Mouse (Mus musculus): ENCODE results near the gene Gm20605. TPM values are rescaled to one million over a fixed set of nuclear protein-coding genes. Genes with fewer than 3 reads are reported as not detected.

Gm20605 gene
- polyA plus RNA-seq, 1 experiment = 14.8 TPM

DNA sequence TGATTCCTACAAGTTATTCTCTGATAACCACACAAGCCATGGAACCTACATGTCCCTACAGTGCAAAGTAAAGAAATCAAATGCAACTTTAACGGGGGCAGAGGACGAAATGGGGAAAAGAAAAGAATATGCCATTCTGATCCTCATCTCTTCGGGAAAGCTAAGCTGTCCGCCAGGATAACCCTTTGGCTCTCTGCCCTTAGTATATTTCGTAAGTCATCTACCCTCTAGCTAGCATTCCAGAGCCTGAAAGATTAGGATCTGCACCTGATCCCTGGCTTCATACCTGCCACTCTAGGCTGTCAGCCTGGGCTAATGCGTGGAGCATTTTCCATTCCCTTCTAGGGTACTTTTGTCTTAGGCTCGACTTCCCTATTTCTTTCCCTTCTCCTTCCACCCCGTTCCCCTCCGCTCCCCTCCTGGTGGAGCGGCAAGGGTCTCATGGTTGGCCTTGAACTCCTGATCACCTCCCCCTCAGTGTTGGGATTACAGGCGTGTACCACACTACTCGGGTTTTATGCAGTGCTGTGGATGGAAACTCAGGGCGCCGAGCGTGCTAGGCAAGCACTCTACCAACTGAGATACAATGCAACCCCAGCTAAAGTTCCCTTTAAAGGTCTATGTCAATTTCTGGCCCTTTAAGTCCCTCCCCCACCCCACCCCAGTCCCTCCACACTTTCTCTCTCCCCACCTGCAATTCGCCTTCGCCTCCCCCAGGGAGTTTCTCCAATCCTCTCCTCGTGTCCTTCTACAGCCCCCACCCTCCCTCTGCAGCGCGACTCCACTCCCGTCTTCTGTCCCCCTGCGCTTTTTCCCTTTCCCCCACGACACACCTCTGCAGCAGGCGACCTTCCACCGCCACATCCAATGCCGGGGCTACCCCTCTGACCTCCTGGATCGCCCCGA lies 54.7 kb downstream of the Gm20605 start:
- no peak for TF ChIP-seq CTCF (IDR thresholded peaks at IDR 0.05; ENCODE audit: borderline replicate concordance, extremely low read depth, insufficient read depth, insufficient read length)
- TF ChIP-seq POLR2A (IDR thresholded peaks at IDR 0.05; ENCODE audit: borderline replicate concordance, extremely low read depth, insufficient read depth, insufficient read length, poor library complexity, severe bottlenecking) = no peak
- DNase-seq (ENCODE audit: low read depth) = peak; percentile 30

GRCm38 (mm10) chr5:137684294-137685123 lies 55.5 kb downstream of the Gm20605 start, which contains the start of gene Agfg2:
Gene Agfg2 (minus strand): TSS chr5:137684726.
- TF ChIP-seq CTCF (IDR thresholded peaks at IDR 0.05; ENCODE audit: borderline replicate concordance, extremely low read depth, insufficient read depth, insufficient read length) (no peak), POLR2A (IDR thresholded peaks at IDR 0.05; ENCODE audit: borderline replicate concordance, extremely low read depth, insufficient read depth, insufficient read length, poor library complexity, severe bottlenecking) (peak; percentile 54; the same call in 1 of the 2 replicates)
- DNase-seq (ENCODE audit: low read depth) = peak; percentile 100

DNA sequence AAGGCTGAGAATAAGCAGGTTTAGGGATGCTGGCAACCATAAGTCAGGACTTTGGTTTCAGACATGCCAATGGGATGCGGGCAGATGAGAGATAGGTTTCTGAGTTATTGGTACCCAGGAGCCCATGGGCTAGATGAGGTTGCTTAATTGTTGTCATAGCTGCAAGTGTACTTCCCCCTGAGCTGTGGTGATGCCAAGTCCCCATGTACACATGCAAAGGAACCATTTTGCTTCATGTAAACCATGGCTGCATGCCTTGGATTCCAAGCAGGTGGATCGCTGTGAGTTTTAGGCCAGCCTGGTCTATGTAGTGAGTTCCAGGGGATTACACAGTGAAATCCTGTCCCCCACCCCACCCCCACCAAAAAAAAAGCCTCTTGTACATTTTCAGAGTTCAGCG lies 56.7 kb downstream of the Gm20605 start:
- TF ChIP-seq POLR2A (IDR thresholded peaks at IDR 0.05; ENCODE audit: borderline replicate concordance, extremely low read depth, insufficient read depth, insufficient read length, poor library complexity, severe bottlenecking) = no peak
- TF ChIP-seq CTCF (IDR thresholded peaks at IDR 0.05; ENCODE audit: borderline replicate concordance, extremely low read depth, insufficient read depth, insufficient read length) = no peak

DNA sequence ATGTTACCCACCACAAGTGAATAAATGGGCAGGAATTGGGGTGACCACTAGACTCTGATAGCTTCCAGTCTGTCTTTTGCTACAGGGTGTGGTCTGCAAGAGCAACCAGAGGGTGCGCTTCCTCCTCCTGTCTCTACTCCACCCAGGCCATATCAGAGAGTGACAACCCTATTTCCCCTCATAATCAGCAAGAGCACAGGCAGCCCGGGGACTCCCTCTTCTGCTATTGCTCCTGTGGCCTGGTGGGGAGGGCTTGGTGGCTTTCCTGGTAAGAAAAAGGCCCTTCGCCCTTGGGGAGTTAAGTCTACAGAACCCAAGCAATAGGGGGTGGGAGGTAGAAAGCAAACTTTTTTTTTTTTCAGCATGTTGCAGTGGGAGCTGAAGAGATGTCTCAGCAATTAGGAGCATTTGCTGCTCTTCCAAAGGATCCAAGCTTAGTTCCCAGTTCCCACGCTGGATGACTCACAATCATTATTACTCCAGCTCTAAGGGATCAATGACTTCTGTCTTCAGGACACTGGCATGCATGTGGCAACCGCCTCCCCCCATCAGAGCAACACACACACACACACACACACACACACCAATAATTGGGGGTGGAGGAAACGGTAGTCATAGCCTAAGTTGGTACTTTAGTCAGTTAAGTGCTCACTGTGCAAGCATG lies 57.3 kb downstream of the Gm20605 start:
- TF ChIP-seq POLR2A (IDR thresholded peaks at IDR 0.05; ENCODE audit: borderline replicate concordance, extremely low read depth, insufficient read depth, insufficient read length, poor library complexity, severe bottlenecking) = no peak
- TF ChIP-seq CTCF (IDR thresholded peaks at IDR 0.05; ENCODE audit: borderline replicate concordance, extremely low read depth, insufficient read depth, insufficient read length) = no peak

More for the DNA sequence above, 56.7 kb downstream of the Gm20605 start:
- no peak for DNase-seq (ENCODE audit: low read depth)

GRCm38 (mm10) chr5:137689974-137690373 lies 61.0 kb downstream of the Gm20605 start:
- TF ChIP-seq CTCF (IDR thresholded peaks at IDR 0.05; ENCODE audit: borderline replicate concordance, extremely low read depth, insufficient read depth, insufficient read length) = no peak
- TF ChIP-seq POLR2A (IDR thresholded peaks at IDR 0.05; ENCODE audit: borderline replicate concordance, extremely low read depth, insufficient read depth, insufficient read length, poor library complexity, severe bottlenecking) = no peak
- DNase-seq (ENCODE audit: low read depth) = no peak

More for the DNA sequence above, 57.3 kb downstream of the Gm20605 start:
- DNase-seq (ENCODE audit: low read depth) = no peak

GRCm38 (mm10) chr5:137690531-137690930 lies 61.6 kb downstream of the Gm20605 start:
- TF ChIP-seq CTCF (IDR thresholded peaks at IDR 0.05; ENCODE audit: borderline replicate concordance, extremely low read depth, insufficient read depth, insufficient read length) (no peak), POLR2A (IDR thresholded peaks at IDR 0.05; ENCODE audit: borderline replicate concordance, extremely low read depth, insufficient read depth, insufficient read length, poor library complexity, severe bottlenecking) (no peak)
- DNase-seq (ENCODE audit: low read depth) = no peak

DNA sequence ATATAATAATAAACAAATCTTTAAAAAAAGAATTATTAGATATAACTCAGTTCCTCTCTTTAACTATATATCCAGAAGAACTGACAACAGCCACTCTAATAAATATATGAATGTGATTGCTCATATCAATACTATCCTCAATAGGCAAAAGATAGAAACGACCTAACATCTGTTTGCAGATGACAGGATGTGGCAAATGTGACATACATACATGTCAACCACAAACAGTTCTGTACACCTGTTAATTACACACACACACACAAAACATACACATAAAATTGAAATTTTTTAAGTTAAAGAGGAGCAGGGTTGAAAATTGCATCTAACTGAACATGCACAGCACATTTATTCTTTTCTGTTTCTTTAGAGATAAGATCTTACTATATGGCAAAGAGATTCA lies 62.9 kb downstream of the Gm20605 start:
- DNase-seq (ENCODE audit: low read depth) = no peak
- TF ChIP-seq POLR2A (IDR thresholded peaks at IDR 0.05; ENCODE audit: borderline replicate concordance, extremely low read depth, insufficient read depth, insufficient read length, poor library complexity, severe bottlenecking) (no peak), CTCF (IDR thresholded peaks at IDR 0.05; ENCODE audit: borderline replicate concordance, extremely low read depth, insufficient read depth, insufficient read length) (no peak)

Other genes starting within 250 kb of the Gm20605 start
- 0.20 and 0.30 TPM in 2 replicates for gene Zan, start 152.1 kb upstream of the Gm20605 start, polyA plus RNA-seq (2012; rRNA removed)
- gene Pop7, start 126.7 kb upstream of the Gm20605 start, polyA plus RNA-seq (2012; rRNA removed) = 64.3 and 83.1 TPM in 2 replicates
- 56.9 and 57.9 TPM in 2 replicates for gene Gigyf1, start 110.6 kb upstream of the Gm20605 start, polyA plus RNA-seq (2012; rRNA removed)
- not detected in 2 replicates for gene Epo, start 95.9 kb upstream of the Gm20605 start, polyA plus RNA-seq (2012; rRNA removed)
- 1,055 and 1,401 TPM in 2 replicates for gene Gnb2, start 95.7 kb upstream of the Gm20605 start, polyA plus RNA-seq (2012; rRNA removed)
- 298 and 316 TPM in 2 replicates for gene Actl6b, start 75.7 kb upstream of the Gm20605 start, polyA plus RNA-seq (2012; rRNA removed)
- 9.4 and 13.5 TPM in 2 replicates for gene Tfr2, start 59.3 kb upstream of the Gm20605 start, polyA plus RNA-seq (2012; rRNA removed)
- gene Mospd3, start 28.1 kb upstream of the Gm20605 start, polyA plus RNA-seq (2012; rRNA removed) = 88.2 and 103 TPM in 2 replicates
- gene Pcolce, start 15.4 kb upstream of the Gm20605 start, polyA plus RNA-seq (2012; rRNA removed) = 14.5 and 30.4 TPM in 2 replicates
- gene Fbxo24, start 173 bp upstream of the Gm20605 start, polyA plus RNA-seq (2012; rRNA removed) = 0.23 and 0.25 TPM in 2 replicates
- 16.9 and 18.8 TPM in 2 replicates for gene Lrch4, start 54 bp upstream of the Gm20605 start, polyA plus RNA-seq (2012; rRNA removed)
- 31.0 and 37.8 TPM in 2 replicates for gene Sap25, start 12.2 kb downstream of the Gm20605 start, polyA plus RNA-seq (2012; rRNA removed)
- 0.06 TPM in 1 of 2 replicates, not detected in the other for gene Irs3, start 16.5 kb downstream of the Gm20605 start, polyA plus RNA-seq (2012; rRNA removed)
- 17.8 and 23.8 TPM in 2 replicates for gene Agfg2, start 55.6 kb downstream of the Gm20605 start, polyA plus RNA-seq (2012; rRNA removed)
- 208 and 219 TPM in 2 replicates for gene Nyap1, start 112.4 kb downstream of the Gm20605 start, polyA plus RNA-seq (2012; rRNA removed)
- gene Tsc22d4, start 116.6 kb downstream of the Gm20605 start, polyA plus RNA-seq (2012; rRNA removed) = 51.8 and 53.7 TPM in 2 replicates
- gene Ppp1r35, start 149.7 kb downstream of the Gm20605 start, polyA plus RNA-seq (2012; rRNA removed) = 47.7 and 81.6 TPM in 2 replicates
- 35.7 and 38.5 TPM in 2 replicates for gene Mepce, start 158.5 kb downstream of the Gm20605 start, polyA plus RNA-seq (2012; rRNA removed)
- gene Zcwpw1, start 158.6 kb downstream of the Gm20605 start, polyA plus RNA-seq (2012; rRNA removed) = 8.1 and 8.2 TPM in 2 replicates
- 0.12 and 0.42 TPM in 2 replicates for gene Pilra, start 207.1 kb downstream of the Gm20605 start, polyA plus RNA-seq (2012; rRNA removed)
- gene Pilrb1, start 228.9 kb downstream of the Gm20605 start, polyA plus RNA-seq (2012; rRNA removed) = 0.16 TPM in 1 of 2 replicates, not detected in the other
- gene Pilrb2, start 242.6 kb downstream of the Gm20605 start, polyA plus RNA-seq (2012; rRNA removed) = 0.08 TPM in 1 of 2 replicates, not detected in the other